Mouse (Mus musculus): ENCODE results near the gene Anapc7.
"Not testable (repeated sequence)": the region's sequence is repeated elsewhere in the genome, so short reads cannot be mapped to it uniquely, and the experiment has no call there.

Anapc7 gene

DNA sequence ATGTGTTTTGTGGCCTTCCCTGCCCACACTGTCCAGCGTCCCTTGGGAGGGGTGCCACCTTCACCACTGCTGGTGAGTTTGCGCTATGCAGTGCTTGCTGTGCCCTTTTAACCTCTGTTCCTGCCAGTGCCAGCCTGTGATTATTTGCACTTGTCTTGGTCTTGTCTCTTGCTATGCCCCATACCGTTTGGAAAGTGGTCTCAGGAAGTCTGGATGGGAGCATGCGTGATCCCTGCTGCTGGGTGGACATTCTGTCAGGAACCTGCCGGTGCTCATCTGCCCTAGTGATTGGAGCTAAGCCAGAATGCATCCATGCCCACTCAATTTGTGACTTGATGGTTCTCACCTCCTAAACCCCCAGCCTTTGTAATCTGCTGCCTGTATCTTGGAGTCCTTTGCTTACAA is 29.4 kb downstream of the Anapc7 start:
- no peak for DNase-seq (ENCODE audit: low read depth in 1 of 2, low spot score in 2 of 2)

DNA sequence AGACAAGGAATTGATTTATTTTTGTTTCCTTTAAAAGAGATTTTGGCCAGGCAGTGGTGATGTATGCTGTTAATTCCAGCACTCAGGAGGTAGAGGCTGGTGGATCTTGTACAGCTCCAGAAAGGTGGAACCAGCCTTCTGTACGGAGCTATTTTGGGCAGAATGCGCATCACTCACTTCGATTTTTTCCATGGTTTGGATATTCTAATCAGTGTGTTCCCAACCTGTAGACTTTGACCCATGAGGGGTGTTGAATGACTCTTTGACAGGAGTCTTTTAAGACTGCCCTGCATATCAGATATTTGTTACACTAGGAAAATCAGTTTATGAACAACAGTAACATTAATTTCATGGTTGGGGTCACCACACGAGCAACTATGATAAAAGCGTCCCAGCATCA is 29.8 kb downstream of the Anapc7 start:
- DNase-seq (ENCODE audit: low read depth in 1 of 2, low spot score in 2 of 2): no peak

DNA sequence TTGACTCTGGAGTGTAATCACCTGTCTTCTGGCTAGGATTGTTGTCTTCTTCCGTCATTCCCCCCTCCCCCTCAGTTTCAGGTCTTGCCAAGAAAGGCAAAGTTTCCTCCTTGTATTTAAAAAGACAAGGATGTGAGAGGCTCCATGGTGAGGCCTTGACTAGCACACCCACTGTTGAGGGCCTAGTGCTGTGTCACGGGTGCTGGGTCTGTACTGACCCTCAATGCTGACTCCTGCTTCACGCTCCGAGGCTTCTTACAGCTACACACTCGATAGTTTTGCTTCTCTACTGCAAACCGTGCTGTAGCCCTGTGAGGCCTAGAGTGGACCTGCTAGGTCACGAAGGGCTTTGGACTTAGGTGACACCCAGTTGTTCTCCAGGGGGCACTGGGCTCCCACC is 30.7 kb downstream of the Anapc7 start:
- DNase-seq (ENCODE audit: low read depth in 1 of 2, low spot score in 2 of 2): no peak

DNA sequence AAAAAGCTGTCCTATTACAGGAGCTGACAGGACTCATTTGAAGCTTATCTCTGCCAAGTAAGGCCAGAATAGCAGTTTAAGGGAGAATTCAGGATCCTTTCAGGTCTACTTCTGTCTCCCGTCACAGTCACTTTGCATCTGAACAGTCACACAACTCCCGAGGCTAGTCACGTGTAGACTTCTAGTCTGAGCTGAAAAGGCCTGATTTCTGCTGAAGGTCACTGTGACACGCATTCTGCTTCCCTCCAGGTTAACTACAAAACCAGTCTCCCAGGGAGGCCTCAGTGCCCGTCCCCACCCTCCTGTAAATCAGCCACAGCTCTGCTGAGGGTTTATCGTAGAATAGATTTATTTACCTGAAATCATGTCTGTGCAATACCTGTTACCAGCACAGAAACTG is 31.7 kb downstream of the Anapc7 start:
- no peak for DNase-seq (ENCODE audit: low read depth in 1 of 2, low spot score in 2 of 2)

DNA sequence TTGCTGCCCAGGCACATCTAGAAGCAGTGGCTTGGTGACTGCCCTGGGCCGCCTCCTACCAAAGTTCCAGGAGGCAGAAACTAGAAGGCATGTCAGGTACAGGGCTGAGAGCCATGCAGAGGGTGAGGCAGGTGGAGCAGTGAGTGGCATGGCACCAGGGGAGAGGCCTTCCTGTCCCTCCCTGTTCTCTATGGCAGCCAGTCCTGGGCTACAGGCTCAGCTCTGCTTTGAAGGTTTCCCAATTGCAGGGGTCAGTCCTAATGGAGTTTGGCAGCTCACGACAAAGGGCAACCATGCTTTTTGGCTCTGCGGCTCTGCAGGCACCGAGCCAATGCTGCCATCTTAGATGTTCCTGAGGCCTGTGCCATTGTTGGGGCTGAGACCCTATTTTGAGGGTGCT is 32.9 kb downstream of the Anapc7 start:
- no peak for DNase-seq (ENCODE audit: low read depth in 1 of 2, low spot score in 2 of 2)

DNA sequence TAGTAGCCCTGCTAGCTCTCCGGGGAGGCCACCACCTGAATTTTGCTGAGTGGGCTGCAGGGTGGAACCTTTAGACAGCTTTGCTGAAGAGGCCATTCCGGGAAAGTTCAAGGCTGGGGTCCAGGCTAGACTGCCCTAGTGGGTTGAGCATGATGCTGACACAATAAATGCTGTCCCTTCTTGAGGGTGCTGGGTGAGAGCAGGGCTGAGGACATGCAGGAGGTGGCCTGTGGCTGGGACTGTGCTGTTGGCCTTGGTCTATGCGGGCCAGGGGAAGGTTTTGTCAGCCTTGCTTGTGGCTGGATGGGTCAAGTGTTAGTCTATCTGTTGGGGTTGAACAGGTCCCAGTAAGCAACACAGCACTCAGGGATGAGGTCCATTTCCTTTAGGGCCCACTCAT is 33.4 kb downstream of the Anapc7 start:
- no peak for DNase-seq (ENCODE audit: low read depth in 1 of 2, low spot score in 2 of 2)

DNA sequence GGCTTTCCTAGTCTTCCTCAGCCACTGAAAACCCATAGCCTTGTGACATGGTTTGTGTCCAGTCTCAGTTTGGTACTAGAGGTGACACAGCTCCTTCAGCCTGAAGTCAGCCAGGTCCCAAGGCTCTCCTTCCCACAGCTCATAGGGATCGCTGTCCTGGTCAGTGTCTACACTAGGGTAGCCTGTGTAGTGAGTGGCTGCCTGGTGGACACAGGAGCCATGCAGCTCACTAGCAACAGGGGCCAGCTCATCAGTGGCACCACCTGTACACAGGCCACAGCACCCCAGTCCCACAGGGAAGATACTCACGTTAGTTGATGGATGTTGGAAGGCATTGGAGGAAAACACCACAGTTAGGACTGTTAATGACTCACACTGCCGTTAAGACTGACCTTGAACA is 34.1 kb downstream of the Anapc7 start:
- DNase-seq (ENCODE audit: low read depth in 1 of 2, low spot score in 2 of 2): no peak

GRCm38 (mm10) chr5:122457054-122457453 is 35.6 kb downstream of the Anapc7 start:
- DNase-seq (ENCODE audit: low read depth in 1 of 2, low spot score in 2 of 2): not testable (repeated sequence)

GRCm38 (mm10) chr5:122458066-122458465 is 36.6 kb downstream of the Anapc7 start:
- DNase-seq (ENCODE audit: low read depth in 1 of 2, low spot score in 2 of 2): no peak

- DNase-seq (ENCODE audit: low read depth in 1 of 2, low spot score in 2 of 2): no peak
Measured at GRCm38 (mm10) chr5:122459335-122459734, 37.8 kb downstream of the Anapc7 start.

DNA sequence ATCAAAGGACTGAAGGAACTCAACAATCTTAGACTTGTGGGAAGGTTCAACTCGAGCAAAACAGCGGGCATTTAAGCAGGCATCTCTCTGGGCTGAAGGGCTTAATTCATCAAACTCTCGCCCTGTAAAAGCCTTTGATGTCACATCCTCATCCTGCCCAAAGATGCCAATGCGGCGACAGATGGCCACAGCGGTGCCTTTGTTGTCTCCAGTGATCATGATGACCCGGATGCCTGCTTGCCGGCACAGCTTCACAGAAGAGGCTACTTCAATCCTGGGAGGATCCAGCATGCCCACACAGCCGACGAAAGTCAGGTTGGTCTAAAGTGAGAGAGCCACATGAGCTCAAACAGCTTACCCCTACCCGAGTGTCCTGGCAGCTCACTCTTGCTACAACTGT is 39.2 kb downstream of the Anapc7 start:
- no peak for DNase-seq (ENCODE audit: low read depth in 1 of 2, low spot score in 2 of 2)

- DNase-seq (ENCODE audit: low read depth in 1 of 2, low spot score in 2 of 2): no peak
Measured at GRCm38 (mm10) chr5:122461431-122461830, 39.9 kb downstream of the Anapc7 start.

DNA sequence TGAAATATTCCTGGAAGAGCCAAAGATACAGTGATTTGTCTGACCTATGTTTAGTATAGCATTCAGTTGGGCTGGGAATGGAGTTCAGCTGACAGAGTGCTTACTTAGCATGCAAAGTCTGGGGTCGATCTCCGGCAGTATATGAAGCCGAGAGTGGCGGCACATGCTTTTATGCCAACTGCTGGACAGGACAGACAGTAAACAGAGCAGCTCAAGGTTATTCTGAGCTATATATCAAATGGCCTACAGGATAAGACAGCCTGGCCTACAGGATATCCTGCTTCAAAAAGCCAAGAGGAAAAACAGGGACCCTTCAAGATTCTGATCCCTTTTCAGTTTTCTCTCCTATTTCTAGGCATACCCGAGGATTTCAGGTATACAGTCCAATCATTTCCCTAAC is 50.2 kb downstream of the Anapc7 start:
- no peak for DNase-seq (ENCODE audit: low read depth in 1 of 2, low spot score in 2 of 2)

DNA sequence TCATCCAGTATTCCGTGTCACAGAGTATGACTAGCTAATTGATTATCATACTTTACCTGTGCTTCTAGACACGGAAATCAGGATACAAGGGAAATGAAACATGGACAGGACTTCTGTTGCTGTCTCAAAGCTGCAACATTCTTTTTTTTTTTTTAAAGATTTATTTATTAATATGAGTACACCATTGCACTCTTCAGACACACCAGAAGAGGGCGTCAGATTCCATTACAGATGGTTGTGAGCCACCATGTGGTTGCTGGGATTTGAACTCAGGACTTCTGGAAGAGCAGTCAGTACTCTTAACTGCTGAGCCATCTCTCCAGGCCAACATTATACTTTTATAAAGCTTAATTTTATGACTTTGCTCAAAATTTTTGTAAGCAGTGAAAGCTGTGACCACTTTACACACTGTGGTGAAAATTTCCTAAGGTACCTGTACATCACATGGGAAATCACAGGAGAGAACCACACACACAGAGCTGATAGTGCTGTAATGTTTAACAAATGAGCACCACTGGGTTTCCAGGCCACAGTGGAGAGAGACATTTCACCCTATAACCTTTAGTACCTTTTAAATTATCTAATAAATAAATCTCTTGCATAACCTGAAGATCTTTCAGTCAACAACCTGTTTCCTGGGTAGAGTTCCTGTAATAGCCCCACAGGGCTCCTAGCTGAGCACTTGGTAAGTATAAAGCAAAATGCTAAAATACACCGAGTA is 53.3 kb downstream of the Anapc7 start:
- DNase-seq (ENCODE audit: low read depth in 1 of 2, low spot score in 2 of 2): no peak

- DNase-seq (ENCODE audit: low read depth in 1 of 2, low spot score in 2 of 2): no peak
Measured at GRCm38 (mm10) chr5:122476078-122476477, 54.6 kb downstream of the Anapc7 start.

- no peak for DNase-seq (ENCODE audit: low read depth in 1 of 2, low spot score in 2 of 2)
Measured at GRCm38 (mm10) chr5:122477492-122477891, 56.0 kb downstream of the Anapc7 start.

GRCm38 (mm10) chr5:122479131-122479530 is 57.6 kb downstream of the Anapc7 start:
- no peak for DNase-seq (ENCODE audit: low read depth in 1 of 2, low spot score in 2 of 2)

- DNase-seq (ENCODE audit: low read depth in 1 of 2, low spot score in 2 of 2): no peak
Measured at GRCm38 (mm10) chr5:122481844-122482243, 60.4 kb downstream of the Anapc7 start.

DNA sequence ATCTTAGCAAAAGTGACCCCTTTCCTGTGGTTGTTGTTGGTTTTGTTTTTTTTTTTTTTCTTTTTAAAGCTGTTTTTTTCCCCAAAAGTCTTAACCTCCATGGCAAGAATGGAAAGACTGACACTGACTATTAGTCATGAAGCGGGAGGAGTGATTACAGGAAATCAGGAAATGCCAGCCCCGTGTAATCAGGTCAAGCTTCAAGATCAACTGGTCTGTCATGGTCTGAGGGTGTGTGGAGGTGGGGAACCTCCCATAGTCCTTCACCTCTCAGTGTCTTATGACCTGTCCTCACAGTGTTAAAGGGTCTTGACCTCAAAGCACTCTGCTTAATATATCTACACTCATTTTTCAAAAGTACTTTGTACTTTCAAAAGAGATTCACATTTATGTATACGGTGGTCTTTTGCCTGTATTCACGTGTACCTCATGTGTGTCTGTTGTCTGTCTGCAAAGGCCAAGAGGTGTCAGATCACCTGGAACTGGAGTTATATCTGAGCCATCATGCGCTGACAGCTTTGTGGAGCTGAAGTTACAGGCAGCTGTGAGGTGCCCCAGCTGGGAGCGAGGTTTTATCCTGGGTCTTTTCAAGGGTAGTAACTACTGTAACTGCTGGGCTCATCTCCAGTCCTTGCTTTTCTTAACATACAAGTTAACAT is 61.4 kb downstream of the Anapc7 start:
- no peak for DNase-seq (ENCODE audit: low read depth in 1 of 2, low spot score in 2 of 2)

GRCm38 (mm10) chr5:122486243-122486642 is 64.8 kb downstream of the Anapc7 start:
- not testable (repeated sequence) for DNase-seq (ENCODE audit: low read depth in 1 of 2, low spot score in 2 of 2)

DNA sequence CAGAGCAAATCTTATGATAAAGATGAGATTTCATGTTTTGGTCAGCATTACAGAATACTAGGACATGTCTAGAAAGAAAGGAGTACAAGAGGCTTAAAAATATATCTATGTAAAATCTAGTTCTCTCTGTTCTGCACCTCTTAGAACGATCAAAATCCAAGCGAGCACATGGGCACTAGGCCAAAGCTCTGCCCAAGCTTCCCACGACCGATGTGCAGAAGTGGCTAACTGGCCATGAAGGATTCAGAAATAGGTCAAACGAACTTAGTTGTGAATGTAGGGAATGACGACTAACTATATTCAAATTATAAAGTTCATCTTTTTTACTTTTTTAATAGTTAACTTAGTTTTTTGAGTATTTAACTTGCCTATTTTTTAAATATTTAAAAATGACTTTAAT is 66.3 kb downstream of the Anapc7 start:
- no peak for DNase-seq (ENCODE audit: low read depth in 1 of 2, low spot score in 2 of 2)

DNA sequence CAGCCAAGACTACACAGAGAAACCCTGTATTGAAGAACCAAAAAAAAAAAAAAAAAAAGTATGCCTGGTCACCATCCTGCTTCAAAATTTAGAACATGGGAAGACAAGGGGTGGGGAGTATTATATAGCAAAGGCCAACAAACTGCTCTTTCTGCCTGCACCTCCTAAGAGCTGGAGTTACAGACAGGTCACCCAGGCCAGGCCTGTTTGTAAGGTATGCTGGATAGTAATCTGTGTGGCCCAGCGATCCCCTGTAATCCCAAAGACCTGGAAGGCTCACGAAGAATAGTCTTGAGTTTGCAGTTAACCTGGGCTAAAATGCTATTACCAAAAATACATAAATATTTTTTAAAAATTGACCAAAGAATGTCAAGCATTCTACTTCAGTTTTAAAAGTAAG is 68.7 kb downstream of the Anapc7 start:
- no peak for DNase-seq (ENCODE audit: low read depth in 1 of 2, low spot score in 2 of 2)

- no peak for DNase-seq (ENCODE audit: low read depth in 1 of 2, low spot score in 2 of 2)
Measured at GRCm38 (mm10) chr5:122491385-122491784, 69.9 kb downstream of the Anapc7 start.

Measured in monocyte, adult 2 months (primary cell).